Mouse (Mus musculus): ENCODE results near the gene Gpr37l1.

Gene Gpr37l1

GRCm38 (mm10) chr1:135181880-135182623 lies 14.6 kb upstream of the Gpr37l1 start:
- no peak for DNase-seq (ENCODE audit: inconsistent ontology term)

- no peak for DNase-seq (ENCODE audit: inconsistent ontology term)
Observed at GRCm38 (mm10) chr1:135181275-135181674, 13.8 kb upstream of the Gpr37l1 start.

- DNase-seq (ENCODE audit: inconsistent ontology term): no peak
Observed at GRCm38 (mm10) chr1:135180830-135181229, 13.3 kb upstream of the Gpr37l1 start.

GRCm38 (mm10) chr1:135178863-135179262 lies 11.4 kb upstream of the Gpr37l1 start:
- DNase-seq (ENCODE audit: inconsistent ontology term): no peak

GRCm38 (mm10) chr1:135177724-135178123 lies 10.2 kb upstream of the Gpr37l1 start:
- no peak for DNase-seq (ENCODE audit: inconsistent ontology term)

- DNase-seq (ENCODE audit: inconsistent ontology term): no peak
Observed at GRCm38 (mm10) chr1:135175176-135175575, 7.7 kb upstream of the Gpr37l1 start.

GRCm38 (mm10) chr1:135173311-135173710 lies 5.8 kb upstream of the Gpr37l1 start:
- no peak for DNase-seq (ENCODE audit: inconsistent ontology term)

- DNase-seq (ENCODE audit: inconsistent ontology term): peak; percentile 78
Observed at GRCm38 (mm10) chr1:135171984-135172383, 4.5 kb upstream of the Gpr37l1 start.

- no peak for DNase-seq (ENCODE audit: inconsistent ontology term)
Observed at GRCm38 (mm10) chr1:135171202-135171601, 3.7 kb upstream of the Gpr37l1 start.

- no peak for DNase-seq (ENCODE audit: inconsistent ontology term)
Observed at GRCm38 (mm10) chr1:135170299-135170698, 2.8 kb upstream of the Gpr37l1 start.

GRCm38 (mm10) chr1:135169556-135170224 lies 2.2 kb upstream of the Gpr37l1 start:
- DNase-seq (ENCODE audit: inconsistent ontology term): peak; percentile 66

- no peak for DNase-seq (ENCODE audit: inconsistent ontology term)
Observed at GRCm38 (mm10) chr1:135168453-135169200, 1.1 kb upstream of the Gpr37l1 start.

- DNase-seq (ENCODE audit: inconsistent ontology term): no peak
Observed at GRCm38 (mm10) chr1:135162720-135163119, 4.8 kb downstream of the Gpr37l1 start.

- DNase-seq (ENCODE audit: inconsistent ontology term): no peak
Observed at GRCm38 (mm10) chr1:135160411-135161050, 7.0 kb downstream of the Gpr37l1 start.

- DNase-seq (ENCODE audit: inconsistent ontology term): no peak
Observed at GRCm38 (mm10) chr1:135159556-135160123, 7.8 kb downstream of the Gpr37l1 start.

GRCm38 (mm10) chr1:135159074-135159473 lies 8.4 kb downstream of the Gpr37l1 start:
- DNase-seq (ENCODE audit: inconsistent ontology term): peak; percentile 47

GRCm38 (mm10) chr1:135158633-135159032 lies 8.8 kb downstream of the Gpr37l1 start:
- DNase-seq (ENCODE audit: inconsistent ontology term): no peak

GRCm38 (mm10) chr1:135156300-135156699 lies 11.2 kb downstream of the Gpr37l1 start:
- no peak for DNase-seq (ENCODE audit: inconsistent ontology term)

GRCm38 (mm10) chr1:135154411-135154959 lies 13.0 kb downstream of the Gpr37l1 start:
- DNase-seq (ENCODE audit: inconsistent ontology term): peak; percentile 88

GRCm38 (mm10) chr1:135154011-135154410 lies 13.5 kb downstream of the Gpr37l1 start:
- DNase-seq (ENCODE audit: inconsistent ontology term): no peak

- DNase-seq (ENCODE audit: inconsistent ontology term): no peak
Observed at GRCm38 (mm10) chr1:135148996-135149395, 18.5 kb downstream of the Gpr37l1 start.
